Comparison of ENCODE assay signal across 18 mouse cellular contexts in the genomic region with DNA sequence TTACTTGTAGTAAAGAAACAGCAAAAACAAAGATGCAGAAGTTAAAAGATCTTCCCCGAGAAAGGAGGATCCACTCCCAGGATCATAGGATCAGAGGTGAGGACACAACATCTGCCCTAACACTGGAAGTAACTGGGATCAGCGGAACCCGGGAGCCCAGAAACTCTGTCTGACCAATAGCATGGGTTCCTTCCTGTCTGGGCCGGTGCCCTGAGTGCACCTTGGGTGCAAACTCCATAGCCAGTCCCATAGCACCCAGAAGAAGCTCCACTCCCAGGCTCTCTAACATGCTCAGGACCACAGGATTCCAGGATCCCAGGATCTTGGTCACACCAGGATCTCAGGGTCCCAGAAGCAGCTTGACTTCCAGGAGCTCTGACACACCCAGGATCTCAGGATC.
"Had no signal": no experiment of that assay in that cellular context is flagged by ENCODE, and none has a peak within 500 bp of the region (broad histone marks: within the 10 kb centered on the region; RNA-seq: fewer than 3 reads in every experiment).

No protein-coding gene starts in this region.

- H3K36me3 ChIP-seq: liver, embryonic 13.5 days; midbrain, embryonic 12.5 days; midbrain, embryonic 15.5 days; neural tube, embryonic 12.5 days had no signal

- H3K4me3 ChIP-seq: left cerebral cortex, adult 2 months; liver, embryonic 13.5 days; midbrain, embryonic 12.5 days; midbrain, embryonic 15.5 days; neural tube, embryonic 12.5 days had no signal

- H3K27ac ChIP-seq: left cerebral cortex, adult 2 months; liver, embryonic 13.5 days; macrophage; midbrain, embryonic 12.5 days; midbrain, embryonic 15.5 days; neural tube, embryonic 12.5 days; stomach, postnatal 0 days had no signal

- ATAC-seq: intestine, embryonic 16.5 days; midbrain, embryonic 15.5 days had no signal

- H3K27me3 ChIP-seq: liver, embryonic 13.5 days; midbrain, embryonic 12.5 days; midbrain, embryonic 15.5 days; neural tube, embryonic 12.5 days had no signal

- H3K4me1 ChIP-seq: liver, embryonic 13.5 days had no signal

- H3K9ac ChIP-seq: liver, embryonic 13.5 days; midbrain, embryonic 12.5 days; midbrain, embryonic 15.5 days; neural tube, embryonic 12.5 days had no signal

- H3K9me3 ChIP-seq: liver, embryonic 13.5 days; midbrain, embryonic 12.5 days; midbrain, embryonic 15.5 days; neural tube, embryonic 12.5 days had no signal

- DNase-seq: kidney, adult 8-10 months; kidney, postnatal 10 days; layer of hippocampus, postnatal 36 days; liver, embryonic 13.5 days; lung, adult 2 months; right cerebral cortex, adult 18-20 months; right cerebral cortex, postnatal 14 days; right cerebral cortex, postnatal 4 days; thymus, adult 2 months; thymus, postnatal 14 days; thymus, postnatal 4 days had no signal

- H3K4me2 ChIP-seq: liver, embryonic 13.5 days; midbrain, embryonic 12.5 days; midbrain, embryonic 15.5 days; neural tube, embryonic 12.5 days had no signal
